Mouse (Mus musculus) heart, postnatal 0 days (tissue): Measurements from ENCODE around the gene Paqr5. TPM values are rescaled to one million over a fixed set of nuclear protein-coding genes. Genes with fewer than 3 reads are reported as not detected.

Experiments
- ATAC-seq: fragments of 200-750 bp; cut with Nextera tagmentation; 2 replicates; pipeline ENCODE4 v1.8.0; 2017; ENCODE audit warnings: low read depth, moderate number of reproducible peaks, moderate library complexity; ENCODE audit not compliant: insufficient read depth
- DNase-seq: peaks from one replicate; pipeline ENCODE4 v3.0.0-alpha.2; 2016; ENCODE audit warnings: low spot score
- H3K27ac ChIP-seq: fragments of 300-500 bp; sonication (generic); 2 replicates; pipeline ENCODE4 v1.5.1; 2014; ENCODE audit warnings: low read depth, mild to moderate bottlenecking
- H3K27me3 ChIP-seq: fragments of 300-500 bp; sonication (generic); 2 replicates; pipeline ENCODE4 v1.6.1; 2014; ENCODE audit warnings: low read length, mixed read lengths; ENCODE audit not compliant: control insufficient read depth, insufficient read depth
- H3K36me3 ChIP-seq: fragments of 300-500 bp; sonication (generic); replicated peaks from 2 replicates; pipeline ENCODE4 v1.6.1; 2014; ENCODE audit warnings: low read length, mixed read lengths; ENCODE audit not compliant: control insufficient read depth, insufficient read depth
- H3K4me1 ChIP-seq: fragments of 300-500 bp; sonication (generic); 2 replicates; pipeline ENCODE4 v1.6.1; 2014; ENCODE audit warnings: antibody characterized with exemption; ENCODE audit not compliant: control insufficient read depth, insufficient read depth
- H3K4me2 ChIP-seq: fragments of 300-500 bp; sonication (generic); 2 replicates; pipeline ENCODE4 v1.6.1; 2014; ENCODE audit warnings: low read depth, mild to moderate bottlenecking, low read length, moderate library complexity
- H3K4me3 ChIP-seq: fragments of 300-500 bp; sonication (generic); 2 replicates; pipeline ENCODE4 v1.5.1; 2014; ENCODE audit warnings: low read depth, low read length
- H3K9ac ChIP-seq: fragments of 300-500 bp; sonication (generic); replicated peaks from 2 replicates; pipeline ENCODE4 v1.6.1; 2014; ENCODE audit warnings: low read depth, low read length, mixed read lengths
- H3K9me3 ChIP-seq: fragments of 300-500 bp; sonication (generic); replicated peaks from 2 replicates; pipeline ENCODE4 v1.6.1; 2016; ENCODE audit warnings: low read length; ENCODE audit not compliant: control insufficient read depth
- CTCF ChIP-seq: IDR thresholded peaks from 2 replicates; pipeline ENCODE4 v1.5.1; 2016; ENCODE audit warnings: antibody characterized with exemption, control low read depth, low read depth
- EP300 ChIP-seq: IDR thresholded peaks from 2 replicates; pipeline ENCODE4 v1.6.1; 2016; ENCODE audit warnings: antibody characterized with exemption, low read depth
- WGBS: fragments of 180-500 bp; shearing (Covaris S2); extraction: QIAGEN DNeasy Blood & Tissue Kit; methylation state at CpG from one replicate; pipeline ENCODE4 v1.1.7; 2014; 5-methylcytosine and 5-hydroxymethylcytosine counted together
- polyA plus RNA-seq: library from polyadenylated mRNA; unstranded; fragments of >200 nt; fragmentation: Nextera tagmentation; extraction: Ambion mirVana; gene quantifications from 2 replicates; pipeline ENCODE4 v1.2.1, GENCODE M21; 2015
- total RNA-seq: library from RNA; depleted of rRNA; stranded (reverse); fragments of >200 nt; gene quantifications from 2 replicates; pipeline ENCODE4 v1.2.3, GENCODE M21; 2014; ENCODE audit warnings: low replicate concordance

The Paqr5 gene
- total and polyA plus RNA-seq, 2 experiments from 2014 or later: 0.18 to 5.1 TPM

GRCm38 (mm10) chr9:62021583-62022120 lies 5.0 kb downstream of the Paqr5 start:
- no peak overlapping the region for H3K9ac ChIP-seq
- H3K27ac ChIP-seq: no peak overlapping the region
- 60% methylated on average over 7 of the region's 7 CpGs for WGBS
- H3K4me3 ChIP-seq: no peak overlapping the region
- TF ChIP-seq CTCF (no peak), EP300 (no peak)
- no peak for DNase-seq
- peaks cover 15% of the 10 kb centered on the region for H3K27me3 ChIP-seq
- no peaks in the 10 kb centered on the region for H3K36me3 ChIP-seq
- H3K4me1 ChIP-seq: no peaks in the 10 kb centered on the region; the same call in 1 of the 2 replicates
- H3K4me2 ChIP-seq: no peak overlapping the region
- no peak for ATAC-seq
- H3K9me3 ChIP-seq: no peaks in the 10 kb centered on the region

GRCm38 (mm10) chr9:62020259-62020658 lies 6.4 kb downstream of the Paqr5 start:
- 68% methylated on average over 7 of the region's 7 CpGs for WGBS
- no peak overlapping the region for H3K9ac ChIP-seq
- no peaks in the 10 kb centered on the region; the same call in 1 of the 2 replicates for H3K4me1 ChIP-seq
- DNase-seq: no peak
- no peak overlapping the region for H3K4me3 ChIP-seq
- no peaks in the 10 kb centered on the region for H3K36me3 ChIP-seq
- peaks cover 3% of the 10 kb centered on the region; the same call in 1 of the 2 replicates for H3K27me3 ChIP-seq
- ATAC-seq: no peak
- H3K27ac ChIP-seq: no peak overlapping the region
- H3K9me3 ChIP-seq: no peaks in the 10 kb centered on the region
- TF ChIP-seq EP300: no peak
- TF ChIP-seq CTCF: no peak
- no peak overlapping the region for H3K4me2 ChIP-seq

GRCm38 (mm10) chr9:62018229-62019093 lies 8.2 kb downstream of the Paqr5 start:
- ATAC-seq (no peak), DNase-seq (no peak)
- no peaks in the 10 kb centered on the region for H3K36me3 ChIP-seq
- no peak overlapping the region for H3K9ac ChIP-seq
- WGBS: 36% methylated on average over 14 of the region's 14 CpGs
- TF ChIP-seq EP300 (no peak), CTCF (no peak)
- no peak overlapping the region for H3K27ac ChIP-seq
- H3K4me2 ChIP-seq: no peak overlapping the region
- H3K4me1 ChIP-seq: no peaks in the 10 kb centered on the region; the same call in 1 of the 2 replicates
- H3K4me3 ChIP-seq: no peak overlapping the region
- H3K9me3 ChIP-seq: no peaks in the 10 kb centered on the region
- no peaks in the 10 kb centered on the region for H3K27me3 ChIP-seq

GRCm38 (mm10) chr9:62017329-62017728 lies 9.3 kb downstream of the Paqr5 start:
- 74% methylated on average over 6 of the region's 6 CpGs for WGBS
- ATAC-seq: no peak
- Histone ChIP-seq H3K4me2 (no peak overlapping the region), H3K27me3 (no peaks in the 10 kb centered on the region), H3K4me1 (no peaks in the 10 kb centered on the region; the same call in 1 of the 2 replicates), H3K9ac (no peak overlapping the region), H3K27ac (no peak overlapping the region), H3K4me3 (no peak overlapping the region), H3K9me3 (no peaks in the 10 kb centered on the region), H3K36me3 (no peaks in the 10 kb centered on the region)
- no peak for DNase-seq
- no peak for TF ChIP-seq CTCF
- TF ChIP-seq EP300: no peak

- Histone ChIP-seq H3K9ac (no peak overlapping the region), H3K36me3 (no peaks in the 10 kb centered on the region)
- no peak for ATAC-seq
These were observed 11.2 kb downstream of the Paqr5 start for GRCm38 (mm10) chr9:62015504-62015903.

More at GRCm38 (mm10) chr9:62015504-62015903, 11.2 kb downstream of the Paqr5 start:
- TF ChIP-seq EP300 (no peak), CTCF (0 out of 2 replicates have a peak, but pooled peaks have one; percentile 6)
- H3K4me1 ChIP-seq: no peaks in the 10 kb centered on the region; the same call in 1 of the 2 replicates
- 60% methylated on average over 3 of the region's 3 CpGs for WGBS
- no peaks in the 10 kb centered on the region for H3K9me3 ChIP-seq
- no peak overlapping the region for H3K27ac ChIP-seq
- no peak overlapping the region for H3K4me3 ChIP-seq
- no peak overlapping the region for H3K4me2 ChIP-seq
- no peak for DNase-seq
- no peaks in the 10 kb centered on the region for H3K27me3 ChIP-seq
